Mouse (Mus musculus): Measurements from ENCODE around the gene Vmn2r90. TPM values are rescaled to one million over a fixed set of nuclear protein-coding genes. Genes with fewer than 3 reads are reported as not detected.
"Not testable (repeated sequence)": the region's sequence is repeated elsewhere in the genome, so short reads cannot be mapped to it uniquely, and the experiment has no call there.

Vmn2r90 gene
- total RNA-seq (2015; ENCODE audit: low replicate concordance), result not detected in 2 replicates
- total RNA-seq (2017; ENCODE audit: low replicate concordance), result not detected in 2 replicates

- no peak for ATAC-seq (replicated peaks; ENCODE audit: low FRiP score, poor library complexity, severe bottlenecking)
Measured at GRCm38 (mm10) chr17:17703447-17703846, at the start of gene Vmn2r90. Gene Vmn2r90 (plus strand): TSS chr17:17703747.

GRCm38 (mm10) chr17:17654997-17655828 lies 48.3 kb upstream of the Vmn2r90 start:
- ATAC-seq (replicated peaks; ENCODE audit: low FRiP score, poor library complexity, severe bottlenecking), result no peak

GRCm38 (mm10) chr17:17655829-17656176 lies 47.7 kb upstream of the Vmn2r90 start:
- ATAC-seq (replicated peaks; ENCODE audit: low FRiP score, poor library complexity, severe bottlenecking), result no peak

- no peak for ATAC-seq (replicated peaks; ENCODE audit: low FRiP score, poor library complexity, severe bottlenecking)
Measured at GRCm38 (mm10) chr17:17678781-17679180, 24.8 kb upstream of the Vmn2r90 start.

- ATAC-seq (replicated peaks; ENCODE audit: low FRiP score, poor library complexity, severe bottlenecking), result no peak
Measured at GRCm38 (mm10) chr17:17690659-17691058, 12.9 kb upstream of the Vmn2r90 start.

GRCm38 (mm10) chr17:17732396-17732795 lies 28.8 kb downstream of the Vmn2r90 start:
- not testable (repeated sequence) for ATAC-seq (replicated peaks; ENCODE audit: low FRiP score, poor library complexity, severe bottlenecking)

GRCm38 (mm10) chr17:17738635-17739034 lies 35.1 kb downstream of the Vmn2r90 start:
- no peak for ATAC-seq (replicated peaks; ENCODE audit: low FRiP score, poor library complexity, severe bottlenecking)

- not testable (repeated sequence) for ATAC-seq (replicated peaks; ENCODE audit: low FRiP score, poor library complexity, severe bottlenecking)
Measured at GRCm38 (mm10) chr17:17739300-17739699, 35.8 kb downstream of the Vmn2r90 start.

- not testable (repeated sequence) for ATAC-seq (replicated peaks; ENCODE audit: low FRiP score, poor library complexity, severe bottlenecking)
Measured at GRCm38 (mm10) chr17:17739936-17740335, 36.4 kb downstream of the Vmn2r90 start.

- not testable (repeated sequence) for ATAC-seq (replicated peaks; ENCODE audit: low FRiP score, poor library complexity, severe bottlenecking)
Measured at GRCm38 (mm10) chr17:17741516-17741915, 38.0 kb downstream of the Vmn2r90 start.

GRCm38 (mm10) chr17:17749371-17749770 lies 45.8 kb downstream of the Vmn2r90 start:
- not testable (repeated sequence) for ATAC-seq (replicated peaks; ENCODE audit: low FRiP score, poor library complexity, severe bottlenecking)

GRCm38 (mm10) chr17:17762614-17763293 lies 59.2 kb downstream of the Vmn2r90 start:
- no peak for ATAC-seq (replicated peaks; ENCODE audit: low FRiP score, poor library complexity, severe bottlenecking)

GRCm38 (mm10) chr17:17764206-17764605 lies 60.7 kb downstream of the Vmn2r90 start:
- no peak for ATAC-seq (replicated peaks; ENCODE audit: low FRiP score, poor library complexity, severe bottlenecking)

- no peak for ATAC-seq (replicated peaks; ENCODE audit: low FRiP score, poor library complexity, severe bottlenecking)
Measured at GRCm38 (mm10) chr17:17766481-17766880, 62.9 kb downstream of the Vmn2r90 start.

Other genes starting within 250 kb of the Vmn2r90 start
- 22.4 and 25.4 TPM in 2 replicates for gene Lnpep, start 78.7 kb upstream of the Vmn2r90 start, total RNA-seq (2015; ENCODE audit: low replicate concordance)
- 21.2 and 21.5 TPM in 2 replicates for gene Lnpep, start 78.7 kb upstream of the Vmn2r90 start, total RNA-seq (2017; ENCODE audit: low replicate concordance)
- not detected in 2 replicates for gene Spaca6, start 123.4 kb downstream of the Vmn2r90 start, total RNA-seq (2015; ENCODE audit: low replicate concordance)
- gene Spaca6, start 123.4 kb downstream of the Vmn2r90 start, total RNA-seq (2017; ENCODE audit: low replicate concordance), result not detected in 2 replicates
- not detected in 2 replicates for gene Has1, start 151.5 kb downstream of the Vmn2r90 start, total RNA-seq (2015; ENCODE audit: low replicate concordance)
- gene Has1, start 151.5 kb downstream of the Vmn2r90 start, total RNA-seq (2017; ENCODE audit: low replicate concordance), result not detected in 2 replicates
- gene Fpr1, start 180.2 kb downstream of the Vmn2r90 start, total RNA-seq (2015; ENCODE audit: low replicate concordance), result 19.4 and 26.3 TPM in 2 replicates
- gene Fpr1, start 180.2 kb downstream of the Vmn2r90 start, total RNA-seq (2017; ENCODE audit: low replicate concordance), result 8.8 and 17.1 TPM in 2 replicates
- 51.6 and 66.7 TPM in 2 replicates for gene Fpr2, start 184.1 kb downstream of the Vmn2r90 start, total RNA-seq (2015; ENCODE audit: low replicate concordance)
- gene Fpr2, start 184.1 kb downstream of the Vmn2r90 start, total RNA-seq (2017; ENCODE audit: low replicate concordance), result 23.8 and 33.6 TPM in 2 replicates
- not detected in 2 replicates for gene Fpr3, start 184.1 kb downstream of the Vmn2r90 start, total RNA-seq (2015; ENCODE audit: low replicate concordance)
- gene Fpr3, start 184.1 kb downstream of the Vmn2r90 start, total RNA-seq (2017; ENCODE audit: low replicate concordance), result not detected in 2 replicates

Measured in erythroblast, adult 5-6 weeks (primary cell).